Mouse (Mus musculus) MEL (cell line): ENCODE measurements around the gene Il11. TPM values are rescaled to one million over a fixed set of nuclear protein-coding genes. Genes with fewer than 3 reads are reported as not detected.

Source experiments
- polyA plus RNA-seq, 2 experiments: library from polyadenylated mRNA; stranded (reverse) in 1 of 2; unstranded in 1 of 2; fragments of >175 nt in 1 of 2; fragments of >200 nt in 1 of 2; gene quantifications; 2 replicates each; pipeline versions ENCODE4 v1.2.1 to v1.2.4; 2012; ENCODE audit warnings: low replicate concordance in 2 of 2, low read depth in 1 of 2; ENCODE audit not compliant: insufficient read length in 2 of 2, insufficient read depth in 1 of 2, missing spikeins in 1 of 2
- total RNA-seq: library from RNA; depleted of rRNA; stranded (reverse); fragments of 300-350 nt; gene quantifications from 2 replicates; pipeline ENCODE4 v1.2.3, GENCODE M21; 2012; rRNA removed

Gene Il11
- total and polyA plus RNA-seq, 3 experiments, result 0.07 to 0.12 TPM; not detected in 1

Other genes with a start within 250 kb of the Il11 start
- not detected in 2 replicates for gene Syt5, start 235.3 kb downstream of the Il11 start, total RNA-seq
- not detected for gene Syt5, start 235.3 kb downstream of the Il11 start, polyA plus RNA-seq
- gene Ptprh, start 178.8 kb downstream of the Il11 start, total RNA-seq, result not detected in 2 replicates
- not detected for gene Ptprh, start 178.8 kb downstream of the Il11 start, polyA plus RNA-seq
- 9.4 and 10.2 TPM in 2 replicates for gene Tmem86b, start 151.4 kb downstream of the Il11 start, total RNA-seq
- gene Tmem86b, start 151.4 kb downstream of the Il11 start, polyA plus RNA-seq, result 10 to 100 TPM in 1 of 2 experiments, not detected in 1; 31.6 TPM
- gene Ppp6r1, start 123.8 kb downstream of the Il11 start, total RNA-seq, result 89.5 and 93.1 TPM in 2 replicates
- gene Ppp6r1, start 123.8 kb downstream of the Il11 start, polyA plus RNA-seq, result 100 to 1,000 TPM in 1 of 2 experiments, not detected in 1; 167 TPM
- 101 and 111 TPM in 2 replicates for gene Hspbp1, start 97.8 kb downstream of the Il11 start, total RNA-seq
- gene Hspbp1, start 97.8 kb downstream of the Il11 start, polyA plus RNA-seq, result 100 to 1,000 TPM in 1 of 2 experiments, not detected in 1; 101 TPM
- gene Brsk1, start 92.3 kb downstream of the Il11 start, total RNA-seq, result not detected in 2 replicates
- under 1 TPM in 1 of 2 experiments, not detected in 1; 0.06 TPM for gene Brsk1, start 92.3 kb downstream of the Il11 start, polyA plus RNA-seq
- 0.31 and 0.39 TPM in 2 replicates for gene Tmem150b, start 57.6 kb downstream of the Il11 start, total RNA-seq
- gene Tmem150b, start 57.6 kb downstream of the Il11 start, polyA plus RNA-seq, result 1 to 10 TPM in 1 of 2 experiments, not detected in 1; 1.4 TPM
- 21.0 and 21.8 TPM in 2 replicates for gene Kmt5c, start 42.7 kb downstream of the Il11 start, total RNA-seq
- gene Kmt5c, start 42.7 kb downstream of the Il11 start, polyA plus RNA-seq, result 10 to 100 TPM in 1 of 2 experiments, not detected in 1; 60.2 TPM
- gene Cox6b2, start 29.8 kb downstream of the Il11 start, total RNA-seq, result 4.6 and 8.7 TPM in 2 replicates
- 10 to 100 TPM in 1 of 2 experiments, not detected in 1; 36.3 TPM for gene Cox6b2, start 29.8 kb downstream of the Il11 start, polyA plus RNA-seq
- not detected in 2 replicates for gene Fam71e2, start 11.6 kb downstream of the Il11 start, total RNA-seq
- gene Fam71e2, start 11.6 kb downstream of the Il11 start, polyA plus RNA-seq, result not detected
- gene Tmem190, start 78 bp upstream of the Il11 start, total RNA-seq, result not detected in 2 replicates
- 1 to 10 TPM in 1 of 2 experiments, not detected in 1; 1.6 TPM for gene Tmem190, start 78 bp upstream of the Il11 start, polyA plus RNA-seq
- gene Tmem238, start 6.8 kb upstream of the Il11 start, total RNA-seq, result 20.9 and 23.8 TPM in 2 replicates
- gene Tmem238, start 6.8 kb upstream of the Il11 start, polyA plus RNA-seq, result 10 to 100 TPM in 1 of 2 experiments, not detected in 1; 31.3 TPM
- gene Rpl28, start 10.0 kb upstream of the Il11 start, total RNA-seq, result 2,026 and 2,264 TPM in 2 replicates
- 1,000 to 10,000 TPM in 1 of 2 experiments, 100 to 1,000 TPM in 1; 1,000 to 9,991 TPM for gene Rpl28, start 10.0 kb upstream of the Il11 start, polyA plus RNA-seq
- 341 and 346 TPM in 2 replicates for gene Ube2s, start 29.7 kb upstream of the Il11 start, total RNA-seq
- gene Ube2s, start 29.7 kb upstream of the Il11 start, polyA plus RNA-seq, result 100 to 1,000 TPM in 1 of 2 experiments, not detected in 1; 740 TPM
- gene Shisa7, start 61.8 kb upstream of the Il11 start, total RNA-seq, result not detected in 2 replicates
- under 1 TPM in 1 of 2 experiments, not detected in 1; 0.07 TPM for gene Shisa7, start 61.8 kb upstream of the Il11 start, polyA plus RNA-seq
- gene Isoc2b, start 87.4 kb upstream of the Il11 start, total RNA-seq, result 2.6 and 2.8 TPM in 2 replicates
- gene Isoc2b, start 87.4 kb upstream of the Il11 start, polyA plus RNA-seq, result 1 to 10 TPM in 1 of 2 experiments, not detected in 1; 3.0 TPM
- gene Isoc2a, start 94.3 kb upstream of the Il11 start, total RNA-seq, result 11.1 and 12.4 TPM in 2 replicates
- gene Isoc2a, start 94.3 kb upstream of the Il11 start, polyA plus RNA-seq, result 10 to 100 TPM in 1 of 2 experiments, not detected in 1; 20.6 TPM
- gene Gm36210, start 123.7 kb upstream of the Il11 start, total RNA-seq, result 0.15 TPM in 1 of 2 replicates, not detected in the other
- under 1 TPM in 1 of 2 experiments, not detected in 1; 0.97 TPM for gene Gm36210, start 123.7 kb upstream of the Il11 start, polyA plus RNA-seq
- 2.5 and 3.3 TPM in 2 replicates for gene Zfp628, start 132.4 kb upstream of the Il11 start, total RNA-seq
- gene Zfp628, start 132.4 kb upstream of the Il11 start, polyA plus RNA-seq, result 10 to 100 TPM in 1 of 2 experiments, not detected in 1; 17.6 TPM
- gene Nat14, start 139.2 kb upstream of the Il11 start, total RNA-seq, result 0.81 and 0.85 TPM in 2 replicates
- gene Nat14, start 139.2 kb upstream of the Il11 start, polyA plus RNA-seq, result 1 to 10 TPM in 1 of 2 experiments, not detected in 1; 1.9 TPM
- 0.04 TPM in 1 of 2 replicates, not detected in the other for gene Ssc5d, start 142.9 kb upstream of the Il11 start, total RNA-seq
- gene Ssc5d, start 142.9 kb upstream of the Il11 start, polyA plus RNA-seq, result under 1 TPM in 1 of 2 experiments, not detected in 1; 0.17 TPM
- not detected in 2 replicates for gene Sbk2, start 181.5 kb upstream of the Il11 start, total RNA-seq
- not detected for gene Sbk2, start 181.5 kb upstream of the Il11 start, polyA plus RNA-seq
- not detected in 2 replicates for gene Sbk3, start 188.3 kb upstream of the Il11 start, total RNA-seq
- not detected for gene Sbk3, start 188.3 kb upstream of the Il11 start, polyA plus RNA-seq
- gene Zfp579, start 213.3 kb upstream of the Il11 start, total RNA-seq, result 0.42 and 0.54 TPM in 2 replicates
- gene Zfp579, start 213.3 kb upstream of the Il11 start, polyA plus RNA-seq, result 1 to 10 TPM in 1 of 2 experiments, not detected in 1; 3.6 TPM
- gene Zfp524, start 231.6 kb upstream of the Il11 start, total RNA-seq, result 9.2 and 9.4 TPM in 2 replicates
- gene Zfp524, start 231.6 kb upstream of the Il11 start, polyA plus RNA-seq, result 10 to 100 TPM in 1 of 2 experiments, not detected in 1; 12.7 TPM
- 27.5 and 28.1 TPM in 2 replicates for gene Fiz1, start 231.8 kb upstream of the Il11 start, total RNA-seq
- 10 to 100 TPM in 1 of 2 experiments, not detected in 1; 56.5 TPM for gene Fiz1, start 231.8 kb upstream of the Il11 start, polyA plus RNA-seq
- not detected in 2 replicates for gene Gm44973, start 232.6 kb upstream of the Il11 start, total RNA-seq
- 1 to 10 TPM in 1 of 2 experiments, not detected in 1; 7.9 TPM for gene Gm44973, start 232.6 kb upstream of the Il11 start, polyA plus RNA-seq
- gene Zfp865, start 237.5 kb upstream of the Il11 start, total RNA-seq, result 12.2 and 12.7 TPM in 2 replicates
- gene Zfp865, start 237.5 kb upstream of the Il11 start, polyA plus RNA-seq, result 10 to 100 TPM in 1 of 2 experiments, not detected in 1; 34.6 TPM
- 0.39 and 0.50 TPM in 2 replicates for gene Ccdc106, start 237.7 kb upstream of the Il11 start, total RNA-seq
- gene Ccdc106, start 237.7 kb upstream of the Il11 start, polyA plus RNA-seq, result under 1 TPM in 1 of 2 experiments, not detected in 1; 0.82 TPM